Mouse (Mus musculus): ENCODE results near the gene Tmem270. TPM values are rescaled to one million over a fixed set of nuclear protein-coding genes. Genes with fewer than 3 reads are reported as not detected.

The Tmem270 gene
- polyA plus RNA-seq, 1 experiment from 2014 or later, result not detected

- H3K9me3 ChIP-seq (ENCODE audit: control insufficient read depth, low read length), result no peaks in the 10 kb centered on the region
- H3K9ac ChIP-seq (replicated peaks; ENCODE audit: low read depth, low read length), result no peak overlapping the region
- no peaks in the 10 kb centered on the region for H3K4me1 ChIP-seq (ENCODE audit: control insufficient read depth, insufficient read depth, low read length)
- H3K4me3 ChIP-seq (ENCODE audit: low read depth, low read length), result no peak overlapping the region
- H3K36me3 ChIP-seq (ENCODE audit: control insufficient read depth, insufficient read depth, low read length), result no peaks in the 10 kb centered on the region
- H3K27me3 ChIP-seq (ENCODE audit: control insufficient read depth, insufficient read depth, low read length), result no peaks in the 10 kb centered on the region
- no peak for ATAC-seq (ENCODE audit: low read depth)
- no peak overlapping the region for H3K27ac ChIP-seq (ENCODE audit: low read depth, low read length)
- H3K4me2 ChIP-seq (ENCODE audit: low read depth, low read length), result no peak overlapping the region
- 61% methylated on average over 16 of the region's 16 CpGs for WGBS
Measured at GRCm38 (mm10) chr5:134861902-134862497, 44.5 kb downstream of the Tmem270 start.

- H3K36me3 ChIP-seq (ENCODE audit: control insufficient read depth, insufficient read depth, low read length), result no peaks in the 10 kb centered on the region
- no peak overlapping the region for H3K9ac ChIP-seq (replicated peaks; ENCODE audit: low read depth, low read length)
- H3K27me3 ChIP-seq (ENCODE audit: control insufficient read depth, insufficient read depth, low read length), result no peaks in the 10 kb centered on the region
- no peak overlapping the region for H3K4me2 ChIP-seq (ENCODE audit: low read depth, low read length)
- no peaks in the 10 kb centered on the region for H3K9me3 ChIP-seq (ENCODE audit: control insufficient read depth, low read length)
- ATAC-seq (ENCODE audit: low read depth), result no peak
- WGBS, result 93% methylated on average over 5 of the region's 5 CpGs
- H3K27ac ChIP-seq (ENCODE audit: low read depth, low read length), result no peak overlapping the region
- H3K4me3 ChIP-seq (ENCODE audit: low read depth, low read length), result no peak overlapping the region
- H3K4me1 ChIP-seq (ENCODE audit: control insufficient read depth, insufficient read depth, low read length), result no peaks in the 10 kb centered on the region
Measured at GRCm38 (mm10) chr5:134859193-134859592, 47.3 kb downstream of the Tmem270 start.

DNA sequence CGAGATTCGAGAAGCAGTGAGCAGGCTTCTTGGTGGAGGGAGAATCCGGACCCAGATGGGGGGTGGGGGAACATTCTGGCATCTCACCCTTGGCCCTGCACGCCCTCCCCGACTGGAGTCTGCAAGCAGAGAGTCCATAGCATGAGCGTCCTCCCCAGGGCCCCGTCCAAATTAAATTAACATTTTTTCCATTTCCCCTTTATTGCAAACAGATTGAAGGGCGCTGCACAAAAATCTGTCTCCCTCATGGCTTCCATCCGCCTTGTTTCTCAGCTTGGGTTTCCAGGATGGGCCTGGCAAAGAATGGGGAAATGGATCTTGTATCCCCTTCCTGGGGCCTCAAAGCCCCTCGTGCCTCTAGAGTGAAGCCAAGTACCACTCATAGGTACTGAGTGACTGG, 48.2 kb downstream of the Tmem270 start:
- 86% methylated on average over 10 of the region's 10 CpGs for WGBS
- H3K27ac ChIP-seq (ENCODE audit: low read depth, low read length), result no peak overlapping the region
- no peak overlapping the region for H3K4me2 ChIP-seq (ENCODE audit: low read depth, low read length)
- H3K27me3 ChIP-seq (ENCODE audit: control insufficient read depth, insufficient read depth, low read length), result no peaks in the 10 kb centered on the region
- no peak overlapping the region for H3K9ac ChIP-seq (replicated peaks; ENCODE audit: low read depth, low read length)
- H3K9me3 ChIP-seq (ENCODE audit: control insufficient read depth, low read length), result no peaks in the 10 kb centered on the region
- no peak for ATAC-seq (ENCODE audit: low read depth)
- H3K36me3 ChIP-seq (ENCODE audit: control insufficient read depth, insufficient read depth, low read length), result no peaks in the 10 kb centered on the region
- no peaks in the 10 kb centered on the region for H3K4me1 ChIP-seq (ENCODE audit: control insufficient read depth, insufficient read depth, low read length)
- H3K4me3 ChIP-seq (ENCODE audit: low read depth, low read length), result no peak overlapping the region

- no peak for ATAC-seq (ENCODE audit: low read depth)
- Histone ChIP-seq H3K36me3 (ENCODE audit: control insufficient read depth, insufficient read depth, low read length) (no peaks in the 10 kb centered on the region), H3K27ac (ENCODE audit: low read depth, low read length) (no peak overlapping the region), H3K27me3 (ENCODE audit: control insufficient read depth, insufficient read depth, low read length) (no peaks in the 10 kb centered on the region), H3K4me2 (ENCODE audit: low read depth, low read length) (no peak overlapping the region), H3K9me3 (ENCODE audit: control insufficient read depth, low read length) (no peaks in the 10 kb centered on the region), H3K4me1 (ENCODE audit: control insufficient read depth, insufficient read depth, low read length) (no peaks in the 10 kb centered on the region), H3K9ac (replicated peaks; ENCODE audit: low read depth, low read length) (no peak overlapping the region), H3K4me3 (ENCODE audit: low read depth, low read length) (no peak overlapping the region)
- 89% methylated on average over 5 of the region's 5 CpGs for WGBS
Measured at GRCm38 (mm10) chr5:134852873-134853272, 53.7 kb downstream of the Tmem270 start.

Other genes with a start within 250 kb of the Tmem270 start
- gene Limk1, start 218.1 kb downstream of the Tmem270 start, polyA plus RNA-seq (2014; fragmentation: Nextera tagmentation; extraction: Ambion mirVana), result 23.2 and 28.0 TPM in 2 replicates
- gene Eln, start 159.4 kb downstream of the Tmem270 start, polyA plus RNA-seq (2014; fragmentation: Nextera tagmentation; extraction: Ambion mirVana), result 7.0 and 8.7 TPM in 2 replicates
- gene Cldn13, start 8.8 kb upstream of the Tmem270 start, polyA plus RNA-seq (2014; fragmentation: Nextera tagmentation; extraction: Ambion mirVana), result 0.32 TPM in 1 of 2 replicates, not detected in the other
- gene Mettl27, start 25.6 kb upstream of the Tmem270 start, polyA plus RNA-seq (2014; fragmentation: Nextera tagmentation; extraction: Ambion mirVana), result 3.7 and 7.4 TPM in 2 replicates
- not detected in 2 replicates for gene Cldn4, start 40.2 kb upstream of the Tmem270 start, polyA plus RNA-seq (2014; fragmentation: Nextera tagmentation; extraction: Ambion mirVana)
- gene Cldn3, start 79.5 kb upstream of the Tmem270 start, polyA plus RNA-seq (2014; fragmentation: Nextera tagmentation; extraction: Ambion mirVana), result 0.48 and 0.57 TPM in 2 replicates
- 74.8 and 79.6 TPM in 2 replicates for gene Abhd11, start 102.4 kb upstream of the Tmem270 start, polyA plus RNA-seq (2014; fragmentation: Nextera tagmentation; extraction: Ambion mirVana)
- 120 and 132 TPM in 2 replicates for gene Stx1a, start 116.7 kb upstream of the Tmem270 start, polyA plus RNA-seq (2014; fragmentation: Nextera tagmentation; extraction: Ambion mirVana)
- 42.2 and 47.0 TPM in 2 replicates for gene Dnajc30, start 157.5 kb upstream of the Tmem270 start, polyA plus RNA-seq (2014; fragmentation: Nextera tagmentation; extraction: Ambion mirVana)
- 60.3 and 72.5 TPM in 2 replicates for gene Bud23, start 158.2 kb upstream of the Tmem270 start, polyA plus RNA-seq (2014; fragmentation: Nextera tagmentation; extraction: Ambion mirVana)
- gene Vps37d, start 171.5 kb upstream of the Tmem270 start, polyA plus RNA-seq (2014; fragmentation: Nextera tagmentation; extraction: Ambion mirVana), result 26.9 and 28.8 TPM in 2 replicates
- 0.27 and 0.89 TPM in 2 replicates for gene Mlxipl, start 183.2 kb upstream of the Tmem270 start, polyA plus RNA-seq (2014; fragmentation: Nextera tagmentation; extraction: Ambion mirVana)
- 16.4 and 17.2 TPM in 2 replicates for gene Tbl2, start 242.9 kb upstream of the Tmem270 start, polyA plus RNA-seq (2014; fragmentation: Nextera tagmentation; extraction: Ambion mirVana)

Measured in neural tube, embryonic 14.5 days (tissue).